Mouse (Mus musculus) monocyte, adult 5-6 weeks (primary cell): ENCODE measurements around the gene Gm21943. TPM values are rescaled to one million over a fixed set of nuclear protein-coding genes. Genes with fewer than 3 reads are reported as not detected.
"Not testable (repeated sequence)": the region's sequence is repeated elsewhere in the genome, so short reads cannot be mapped to it uniquely, and the experiment has no call there.

Source experiments
- ATAC-seq: fragments of 153-309, 156-312 bp; replicated peaks from 2 replicates; pipeline ENCODE4 v1.8.0; 2017; ENCODE audit warnings: mild to moderate bottlenecking; ENCODE audit not compliant: low TSS enrichment, insufficient number of reproducible peaks, severe bottlenecking, poor library complexity, low FRiP score
- total RNA-seq: library from RNA; stranded (forward); fragments of 200-1000, 200-491, 200-594 nt; gene quantifications from 3 replicates; pipeline ENCODE4 v1.2.3, GENCODE M21; 2017

The Gm21943 gene
- not detected in 3 replicates for total RNA-seq

GRCm38 (mm10) chrY:57533644-57534043 is at the start of gene Gm21943:
TSS of gene Gm21943 (minus strand) at chrY:57533744.
- ATAC-seq, result not testable (repeated sequence)

Other genes with a start within 250 kb of the Gm21943 start
- gene Gm28961, start 172.0 kb upstream of the Gm21943 start, total RNA-seq, result not detected in 3 replicates